Mouse (Mus musculus): ENCODE data around the gene Uggt1. TPM values are rescaled to one million over a fixed set of nuclear protein-coding genes. Genes with fewer than 3 reads are reported as not detected.

Uggt1 gene
- polyA plus RNA-seq, 1 experiment from 2014 or later = 29.1 TPM

- TF ChIP-seq CTCF (IDR thresholded peaks at IDR 0.05) = no peak
- no peak for TF ChIP-seq EP300 (IDR thresholded peaks at IDR 0.05)
These were observed 6.9 kb upstream of the Uggt1 start for GRCm38 (mm10) chr1:36251426-36251825.

DNA sequence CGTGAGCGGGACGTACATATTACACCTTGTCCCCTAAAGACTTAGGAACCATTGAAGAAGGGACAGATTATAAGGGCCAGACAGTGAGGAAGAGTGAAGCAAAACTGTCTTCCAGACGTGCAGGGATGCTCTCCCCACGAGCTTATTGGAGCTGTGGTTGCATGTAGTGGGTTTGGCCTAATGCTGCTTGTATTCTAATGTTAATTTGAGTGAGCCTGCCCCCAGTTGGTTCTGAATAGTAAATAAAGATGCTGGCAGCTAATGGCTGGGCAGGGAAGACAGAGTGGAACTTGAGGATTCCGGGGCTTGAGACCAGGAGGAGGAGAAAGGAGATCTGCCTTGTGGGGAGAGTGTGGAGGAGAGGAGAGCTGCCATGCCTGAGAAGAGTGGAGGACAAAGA is 2.2 kb upstream of the Uggt1 start:
- TF ChIP-seq EP300 (IDR thresholded peaks at IDR 0.05) (no peak), CTCF (IDR thresholded peaks at IDR 0.05) (no peak)
- H3K27ac ChIP-seq (ENCODE audit: low read length) = no peak overlapping the region
- ATAC-seq = no peak

More at GRCm38 (mm10) chr1:36251426-36251825, 6.9 kb upstream of the Uggt1 start:
- WGBS = 14% methylated on average over 9 of the region's 9 CpGs
- Histone ChIP-seq H3K9me3 (ENCODE audit: low read length) (0 out of 2 replicates have a peak, but pooled peaks cover 2% of the 10 kb centered on the region), H3K27me3 (replicated peaks; ENCODE audit: insufficient read depth, low read length) (no peaks in the 10 kb centered on the region), H3K27ac (ENCODE audit: low read length) (no peak overlapping the region), H3K36me3 (ENCODE audit: insufficient read depth, low read length) (no peaks in the 10 kb centered on the region), H3K9ac (replicated peaks; ENCODE audit: low read depth) (no peak overlapping the region), H3K4me3 (ENCODE audit: low read depth, low read length) (no peak overlapping the region), H3K4me2 (replicated peaks; ENCODE audit: low read depth, low read length) (no peak overlapping the region), H3K4me1 (ENCODE audit: insufficient read depth, low read depth, low read length) (peaks cover 3% of the 10 kb centered on the region; the same call in 1 of the 2 replicates)
- no peak for DNase-seq (ENCODE audit: low spot score)
- no peak for ATAC-seq

DNA sequence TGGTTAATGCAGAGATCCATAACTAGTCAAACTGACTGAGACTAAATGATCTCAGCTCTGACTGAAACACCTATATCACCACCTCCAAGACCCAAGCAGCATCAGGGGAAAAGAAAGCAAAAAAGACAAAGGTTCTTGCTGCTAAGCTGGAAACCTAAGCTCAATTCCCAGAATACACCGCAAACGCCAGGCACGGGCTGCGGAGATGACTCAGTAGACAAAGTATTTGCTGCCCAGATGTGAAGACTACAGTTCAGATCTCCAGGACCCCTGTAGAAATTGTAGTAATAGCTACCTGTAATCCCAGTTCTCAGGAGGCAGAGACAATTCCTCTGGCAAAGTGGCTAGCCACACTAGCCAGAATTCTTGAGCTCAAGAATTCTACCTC is 302 bp upstream of the Uggt1 start:
- Histone ChIP-seq H3K4me2 (replicated peaks; ENCODE audit: low read depth, low read length) (no peak overlapping the region), H3K27ac (ENCODE audit: low read length) (no peak overlapping the region), H3K36me3 (ENCODE audit: insufficient read depth, low read length) (no peaks in the 10 kb centered on the region), H3K27me3 (replicated peaks; ENCODE audit: insufficient read depth, low read length) (no peaks in the 10 kb centered on the region), H3K4me3 (ENCODE audit: low read depth, low read length) (no peak overlapping the region; the same call in 1 of the 2 replicates), H3K9ac (replicated peaks; ENCODE audit: low read depth) (no peak overlapping the region), H3K4me1 (ENCODE audit: insufficient read depth, low read depth, low read length) (0 out of 2 replicates have a peak, but pooled peaks cover 5% of the 10 kb centered on the region), H3K9me3 (ENCODE audit: low read length) (no peaks in the 10 kb centered on the region)
- ATAC-seq (no peak), DNase-seq (ENCODE audit: low spot score) (no peak)
- TF ChIP-seq EP300 (IDR thresholded peaks at IDR 0.05) = no peak
- no peak for TF ChIP-seq CTCF (IDR thresholded peaks at IDR 0.05)
- WGBS = 78% methylated on average over 4 of the region's 4 CpGs

More for the DNA sequence above, 2.2 kb upstream of the Uggt1 start:
- Histone ChIP-seq H3K4me2 (replicated peaks; ENCODE audit: low read depth, low read length) (no peak overlapping the region), H3K36me3 (ENCODE audit: insufficient read depth, low read length) (no peaks in the 10 kb centered on the region), H3K9me3 (ENCODE audit: low read length) (no peaks in the 10 kb centered on the region), H3K4me3 (ENCODE audit: low read depth, low read length) (no peak overlapping the region), H3K27me3 (replicated peaks; ENCODE audit: insufficient read depth, low read length) (no peaks in the 10 kb centered on the region), H3K9ac (replicated peaks; ENCODE audit: low read depth) (no peak overlapping the region), H3K4me1 (ENCODE audit: insufficient read depth, low read depth, low read length) (peaks cover 9% of the 10 kb centered on the region; the same call in 1 of the 2 replicates)
- WGBS = 61% methylated on average over 6 of the region's 6 CpGs
- DNase-seq (ENCODE audit: low spot score) = no peak

GRCm38 (mm10) chr1:36243447-36244057 is 968 bp downstream of the Uggt1 start:
- Histone ChIP-seq H3K4me2 (replicated peaks; ENCODE audit: low read depth, low read length) (peak overlapping the region; percentile 91), H3K27ac (ENCODE audit: low read length) (peak overlapping the region; percentile 82), H3K4me1 (ENCODE audit: insufficient read depth, low read depth, low read length) (0 out of 2 replicates have a peak, but pooled peaks cover 5% of the 10 kb centered on the region), H3K27me3 (replicated peaks; ENCODE audit: insufficient read depth, low read length) (no peaks in the 10 kb centered on the region), H3K9me3 (ENCODE audit: low read length) (no peaks in the 10 kb centered on the region), H3K9ac (replicated peaks; ENCODE audit: low read depth) (peak overlapping the region; percentile 87), H3K36me3 (ENCODE audit: insufficient read depth, low read length) (no peaks in the 10 kb centered on the region), H3K4me3 (ENCODE audit: low read depth, low read length) (peak overlapping the region; percentile 92)
- no peak for TF ChIP-seq CTCF (IDR thresholded peaks at IDR 0.05)
- ATAC-seq (no peak), DNase-seq (ENCODE audit: low spot score) (no peak)
- under 1% methylated on average over 21 of the region's 21 CpGs for WGBS

- H3K4me1 ChIP-seq (ENCODE audit: insufficient read depth, low read depth, low read length) = 0 out of 2 replicates have a peak, but pooled peaks cover 5% of the 10 kb centered on the region
- H3K4me3 ChIP-seq (ENCODE audit: low read depth, low read length) = no peak overlapping the region
- ATAC-seq = no peak
- H3K27me3 ChIP-seq (replicated peaks; ENCODE audit: insufficient read depth, low read length) = no peaks in the 10 kb centered on the region
- H3K9me3 ChIP-seq (ENCODE audit: low read length) = no peaks in the 10 kb centered on the region
- H3K36me3 ChIP-seq (ENCODE audit: insufficient read depth, low read length) = no peaks in the 10 kb centered on the region
- no peak overlapping the region for H3K27ac ChIP-seq (ENCODE audit: low read length)
- no peak overlapping the region for H3K4me2 ChIP-seq (replicated peaks; ENCODE audit: low read depth, low read length)
- no peak for DNase-seq (ENCODE audit: low spot score)
- no peak for TF ChIP-seq EP300 (IDR thresholded peaks at IDR 0.05)
- H3K9ac ChIP-seq (replicated peaks; ENCODE audit: low read depth) = no peak overlapping the region
- WGBS = 85% methylated on average over 15 of the region's 15 CpGs
These were observed 2.6 kb downstream of the Uggt1 start for GRCm38 (mm10) chr1:36241903-36242429.

DNA sequence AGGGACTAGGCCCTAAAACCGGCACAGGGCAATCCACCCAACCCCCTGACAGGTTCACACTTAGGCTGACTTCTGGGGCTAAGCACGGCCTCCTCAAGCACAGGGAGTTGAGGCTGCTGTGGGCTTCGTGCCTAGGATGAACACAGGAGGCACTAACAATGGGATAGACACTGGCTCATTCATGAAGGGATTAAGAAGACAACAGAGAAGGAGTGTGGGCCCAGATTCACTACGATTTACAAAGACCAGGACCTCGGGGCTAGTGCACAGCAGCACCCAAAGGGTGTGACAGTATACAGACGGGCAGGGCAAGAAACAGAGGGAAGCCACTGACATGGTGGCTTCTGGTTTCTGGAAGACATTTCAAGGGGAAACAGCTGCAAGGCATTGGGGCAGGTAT is 4.3 kb downstream of the Uggt1 start:
- H3K9ac ChIP-seq (replicated peaks; ENCODE audit: low read depth) = no peak overlapping the region
- no peaks in the 10 kb centered on the region for H3K9me3 ChIP-seq (ENCODE audit: low read length)
- H3K36me3 ChIP-seq (ENCODE audit: insufficient read depth, low read length) = no peaks in the 10 kb centered on the region
- H3K4me3 ChIP-seq (ENCODE audit: low read depth, low read length) = no peak overlapping the region
- no peak for DNase-seq (ENCODE audit: low spot score)
- H3K27me3 ChIP-seq (replicated peaks; ENCODE audit: insufficient read depth, low read length) = no peaks in the 10 kb centered on the region
- TF ChIP-seq EP300 (IDR thresholded peaks at IDR 0.05) (no peak), CTCF (IDR thresholded peaks at IDR 0.05) (no peak)
- H3K4me2 ChIP-seq (replicated peaks; ENCODE audit: low read depth, low read length) = no peak overlapping the region
- ATAC-seq = no peak
- WGBS = 68% methylated on average over 6 of the region's 6 CpGs
- 0 out of 2 replicates have a peak, but pooled peaks cover 5% of the 10 kb centered on the region for H3K4me1 ChIP-seq (ENCODE audit: insufficient read depth, low read depth, low read length)
- H3K27ac ChIP-seq (ENCODE audit: low read length) = no peak overlapping the region

All from lung, postnatal 0 days (tissue).